Mouse (Mus musculus): ENCODE data around the gene Afap1.

Afap1 gene

DNA sequence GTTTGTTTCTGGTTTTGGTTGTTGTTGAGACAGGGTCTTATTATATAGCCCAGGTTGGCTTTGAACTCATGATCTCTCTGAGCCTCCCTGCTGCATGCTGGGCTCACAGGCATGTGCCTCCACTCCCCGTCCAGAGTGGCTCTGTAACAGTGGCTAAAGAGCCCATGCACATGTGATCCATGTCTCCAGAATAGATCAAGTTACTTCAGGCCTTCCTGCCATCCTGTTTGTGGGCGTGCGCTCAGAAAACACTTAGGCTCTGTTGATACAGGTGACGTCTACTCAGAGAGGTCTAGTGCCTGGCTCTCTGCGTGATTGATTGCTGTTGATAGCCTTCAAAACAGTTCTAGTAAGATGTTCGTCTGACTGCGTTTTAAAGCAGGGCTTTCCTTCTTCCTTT is 79.6 kb downstream of the Afap1 start:
- no peak for DNase-seq (ENCODE audit: low read depth, low spot score)

DNA sequence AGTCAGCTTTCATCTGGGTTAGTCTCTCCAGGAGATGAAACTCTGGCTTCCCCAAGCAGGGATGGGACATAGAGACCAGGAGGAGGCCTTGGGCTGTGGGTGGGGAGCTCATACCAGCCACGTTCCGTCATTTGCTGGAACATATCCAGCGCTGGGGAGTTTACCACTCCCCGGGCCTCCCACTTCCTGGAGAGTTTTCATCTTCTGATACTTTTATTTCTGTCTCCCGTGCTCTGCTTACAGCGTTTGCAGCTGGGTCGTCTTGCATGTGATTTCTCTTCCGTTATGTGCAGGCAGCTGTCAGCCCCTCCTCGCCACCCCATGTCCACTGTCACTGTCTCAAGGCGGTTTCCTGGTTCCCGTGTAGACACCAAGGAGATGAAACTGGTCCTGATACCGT is 80.7 kb downstream of the Afap1 start:
- peak; percentile 71 for DNase-seq (ENCODE audit: low read depth, low spot score)

- no peak for DNase-seq (ENCODE audit: low read depth, low spot score)
These were observed 81.1 kb downstream of the Afap1 start for GRCm38 (mm10) chr5:35974265-35974664.

DNA sequence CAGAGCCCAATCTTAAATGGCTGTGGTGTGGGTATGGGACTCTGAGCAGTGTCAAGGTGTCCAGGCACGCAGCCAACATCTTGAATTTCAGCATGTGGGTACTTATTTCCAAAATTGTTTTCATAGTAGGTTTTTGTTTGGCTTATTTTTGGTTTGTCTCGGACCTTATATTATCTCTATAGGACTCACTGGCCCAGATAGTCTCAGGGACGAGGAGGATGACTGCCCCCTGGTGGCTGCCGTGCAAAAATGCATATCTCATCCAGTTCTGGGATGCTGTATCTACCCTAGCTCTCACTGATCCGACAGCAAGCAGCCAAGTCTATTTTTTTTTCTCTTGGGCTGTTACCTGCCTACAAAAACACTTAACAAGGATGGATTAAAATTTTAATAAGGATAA is 82.6 kb downstream of the Afap1 start:
- peak; percentile 58 for DNase-seq (ENCODE audit: low read depth, low spot score)

GRCm38 (mm10) chr5:35980542-35980941 is 87.4 kb downstream of the Afap1 start:
- no peak for DNase-seq (ENCODE audit: low read depth, low spot score)

DNA sequence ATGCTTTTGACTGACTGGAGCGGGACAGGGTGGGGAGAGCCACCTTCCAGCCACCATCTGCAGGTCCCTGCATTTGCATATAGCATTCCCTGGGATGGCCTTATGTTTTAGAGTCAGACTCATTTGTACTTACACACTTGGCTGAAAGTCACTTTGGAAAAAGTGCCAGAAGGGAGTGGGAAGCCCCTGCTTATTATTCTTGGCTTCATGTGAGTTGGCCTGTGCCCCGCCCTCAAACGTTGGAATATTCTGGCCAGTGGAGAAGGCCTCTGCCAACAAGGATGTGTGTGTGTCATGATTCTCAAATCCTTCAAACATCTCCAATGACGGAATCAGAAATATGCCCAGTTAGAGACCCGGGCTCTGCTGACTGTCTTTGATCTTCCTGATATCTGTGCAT is 88.2 kb downstream of the Afap1 start:
- DNase-seq (ENCODE audit: low read depth, low spot score), result no peak

DNA sequence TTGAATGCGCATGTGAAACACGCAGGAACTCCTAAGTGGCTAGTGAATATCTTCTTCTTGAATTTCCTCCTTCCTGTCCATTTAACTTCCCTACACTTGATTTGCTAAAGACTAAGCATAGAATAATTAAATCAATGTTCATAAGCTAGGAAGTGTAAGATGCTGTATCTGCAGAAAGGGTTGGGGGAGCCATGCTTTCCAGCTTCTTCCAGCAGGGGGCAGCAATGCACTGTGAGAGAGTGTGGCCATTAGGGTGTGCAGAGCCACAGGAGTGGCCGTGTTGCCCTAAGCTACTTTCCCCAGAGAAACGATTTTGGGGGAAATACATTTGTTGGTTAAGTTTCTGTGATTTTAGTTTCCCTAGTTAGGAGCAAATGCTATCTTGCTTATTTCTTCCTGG is 88.9 kb downstream of the Afap1 start:
- peak; percentile 65 for DNase-seq (ENCODE audit: low read depth, low spot score)

- no peak for DNase-seq (ENCODE audit: low read depth, low spot score)
These were observed 92.5 kb downstream of the Afap1 start for GRCm38 (mm10) chr5:35985611-35986010.

DNA sequence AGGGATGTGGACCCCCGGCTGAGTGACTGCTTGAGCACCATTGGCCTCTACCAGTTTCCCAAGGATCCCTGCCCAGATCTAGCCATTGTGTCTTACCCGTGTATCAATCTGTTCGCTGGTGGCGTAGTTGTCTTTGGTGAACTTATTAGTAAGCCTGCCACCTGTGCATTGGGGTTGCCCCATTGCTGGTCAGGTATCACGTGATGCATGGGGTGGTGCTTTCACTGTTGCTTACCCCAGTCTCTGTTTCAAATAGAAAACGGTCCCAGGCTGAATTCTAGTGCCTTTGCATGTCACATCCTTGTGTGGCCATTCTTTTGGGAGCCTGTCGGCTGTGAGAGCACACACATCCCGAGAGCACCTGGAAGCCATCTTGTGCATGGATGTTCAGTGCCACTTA is 95.0 kb downstream of the Afap1 start:
- no peak for DNase-seq (ENCODE audit: low read depth, low spot score)

GRCm38 (mm10) chr5:35989506-35989905 is 96.4 kb downstream of the Afap1 start:
- DNase-seq (ENCODE audit: low read depth, low spot score), result no peak

GRCm38 (mm10) chr5:35989986-35990735 is 97.0 kb downstream of the Afap1 start:
- no peak for DNase-seq (ENCODE audit: low read depth, low spot score)

DNA sequence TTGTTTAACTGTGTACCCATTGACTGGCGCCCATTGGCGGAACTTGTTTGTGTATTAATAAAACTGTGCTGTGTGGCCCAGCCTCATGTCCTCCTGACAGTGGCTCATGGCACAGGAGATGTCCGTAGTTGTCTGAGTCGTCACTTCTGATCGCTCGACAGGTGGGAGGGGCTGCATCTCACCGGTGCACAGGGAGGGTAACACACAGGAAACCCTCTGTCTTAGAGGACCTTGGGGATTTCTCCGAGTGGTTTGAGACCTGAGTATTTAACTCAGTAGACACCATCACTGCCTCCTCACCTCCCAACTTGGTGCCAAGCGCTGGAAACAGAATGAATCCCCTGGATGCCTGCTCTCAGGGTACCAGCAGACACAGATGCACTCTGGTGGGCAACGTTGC is 110.7 kb downstream of the Afap1 start:
- DNase-seq (ENCODE audit: low read depth, low spot score), result peak; percentile 24

- DNase-seq (ENCODE audit: low read depth, low spot score), result peak; percentile 67
These were observed 113.0 kb downstream of the Afap1 start for GRCm38 (mm10) chr5:36006106-36006505.

- DNase-seq (ENCODE audit: low read depth, low spot score), result no peak
These were observed 113.5 kb downstream of the Afap1 start for GRCm38 (mm10) chr5:36006586-36006985.

DNA sequence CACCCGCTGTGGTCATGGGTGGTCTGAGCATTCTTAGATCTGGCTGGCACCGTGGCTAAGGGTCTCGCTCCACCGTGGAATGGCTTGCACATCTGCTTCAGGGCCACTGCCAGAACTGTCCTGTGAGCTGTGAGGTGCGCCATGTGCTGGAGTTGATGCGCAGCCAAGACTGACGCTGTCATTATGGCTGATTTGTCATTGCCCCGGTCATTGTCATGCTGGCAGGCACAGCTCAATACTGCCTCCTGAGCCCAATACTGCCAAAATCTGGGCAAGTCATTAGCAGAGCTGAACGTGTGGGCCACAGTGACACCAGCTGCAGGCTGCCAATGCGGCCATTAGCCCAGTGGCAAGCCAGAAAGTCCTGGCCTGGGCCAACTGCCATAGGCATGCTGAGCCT is 114.5 kb downstream of the Afap1 start:
- no peak for DNase-seq (ENCODE audit: low read depth, low spot score)

GRCm38 (mm10) chr5:36009405-36009804 is 116.3 kb downstream of the Afap1 start:
- DNase-seq (ENCODE audit: low read depth, low spot score), result no peak

- DNase-seq (ENCODE audit: low read depth, low spot score), result peak; percentile 57
These were observed 125.2 kb downstream of the Afap1 start for GRCm38 (mm10) chr5:36018366-36018765.

- no peak for DNase-seq (ENCODE audit: low read depth, low spot score)
These were observed 128.0 kb downstream of the Afap1 start for GRCm38 (mm10) chr5:36021091-36021490.

- DNase-seq (ENCODE audit: low read depth, low spot score), result no peak
These were observed 129.2 kb downstream of the Afap1 start for GRCm38 (mm10) chr5:36022361-36022760.

- DNase-seq (ENCODE audit: low read depth, low spot score), result no peak
These were observed 131.0 kb downstream of the Afap1 start for GRCm38 (mm10) chr5:36024003-36024685.

DNA sequence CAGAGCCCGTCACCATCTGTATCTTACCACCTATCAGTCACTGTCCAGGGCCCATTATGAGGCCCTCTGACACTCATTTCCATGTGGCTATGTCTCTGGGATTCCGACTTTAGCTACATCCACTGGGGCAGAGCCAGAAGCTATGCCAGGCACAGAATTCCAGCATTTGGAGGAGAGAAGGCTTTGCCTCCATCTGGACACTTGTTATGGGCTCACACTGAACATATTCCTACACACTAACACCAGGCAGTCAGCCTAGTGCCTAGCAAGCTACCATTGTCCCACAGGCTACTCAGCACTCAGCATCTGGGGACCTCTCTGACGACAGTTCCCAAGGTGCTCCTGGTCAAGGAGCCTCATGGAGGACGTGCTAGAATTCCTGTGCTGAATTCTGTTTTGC is 132.0 kb downstream of the Afap1 start:
- no peak for DNase-seq (ENCODE audit: low read depth, low spot score)

DNA sequence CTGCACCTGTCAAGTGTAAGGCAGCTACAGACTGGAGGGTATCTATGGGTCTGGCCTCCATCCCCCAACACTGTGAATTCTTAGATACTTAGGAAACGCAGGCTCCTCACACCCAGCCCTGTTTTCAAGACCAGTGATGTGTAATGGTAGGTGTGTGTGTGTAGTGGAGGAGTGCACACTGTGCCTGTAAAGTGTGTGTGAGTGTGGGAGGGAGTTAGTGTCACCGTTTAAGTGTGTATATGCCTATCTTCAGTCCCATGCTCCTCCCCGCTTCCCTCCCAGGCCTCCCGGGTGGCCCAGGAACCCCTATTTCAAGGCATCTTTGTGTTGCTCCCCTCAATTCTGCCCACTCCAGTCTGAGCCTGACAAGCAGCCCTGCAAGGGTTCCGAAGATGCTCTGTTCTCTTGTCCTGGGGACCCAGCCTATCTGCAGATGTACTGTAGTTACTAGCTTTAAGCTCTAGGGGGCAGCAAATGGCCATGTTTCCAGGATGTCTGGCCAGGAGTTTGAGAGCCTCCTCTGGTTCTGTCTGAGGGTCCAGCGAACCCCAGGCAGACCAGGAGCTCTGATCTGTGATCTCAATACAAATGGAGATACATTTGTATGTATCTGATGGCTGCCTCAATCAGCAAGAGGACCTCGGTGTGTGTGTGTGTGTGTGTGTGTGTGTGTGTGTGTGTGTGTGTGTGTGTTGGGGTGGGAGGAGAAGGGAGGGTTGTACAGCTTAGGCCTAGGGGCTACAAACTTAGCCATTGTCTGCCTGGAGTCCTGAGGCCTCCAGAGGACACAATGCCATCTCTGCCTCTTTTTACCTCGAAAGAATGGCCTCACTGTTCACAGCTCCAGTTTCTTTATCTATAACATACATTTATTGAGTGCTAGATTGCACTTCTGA is 140.7 kb downstream of the Afap1 start:
- peak; percentile 61 for DNase-seq (ENCODE audit: low read depth, low spot score)

Data from CD4-positive helper T cell, adult 2 months (primary cell).